Mouse (Mus musculus): ENCODE results near the gene Cdk19.

Gene Cdk19

GRCm38 (mm10) chr10:40348566-40349536 is 9.5 kb downstream of the Cdk19 start:
- peak; percentile 99 for DNase-seq (ENCODE audit: low read depth, low spot score)

- DNase-seq (ENCODE audit: low read depth, low spot score): peak; percentile 69
Observed at GRCm38 (mm10) chr10:40349631-40350177, 10.3 kb downstream of the Cdk19 start.

GRCm38 (mm10) chr10:40350245-40350932 is 11.0 kb downstream of the Cdk19 start:
- DNase-seq (ENCODE audit: low read depth, low spot score): no peak

- no peak for DNase-seq (ENCODE audit: low read depth, low spot score)
Observed at GRCm38 (mm10) chr10:40351156-40351555, 11.8 kb downstream of the Cdk19 start.

- DNase-seq (ENCODE audit: low read depth, low spot score): no peak
Observed at GRCm38 (mm10) chr10:40354081-40354480, 14.7 kb downstream of the Cdk19 start.

- no peak for DNase-seq (ENCODE audit: low read depth, low spot score)
Observed at GRCm38 (mm10) chr10:40354556-40354955, 15.2 kb downstream of the Cdk19 start.

- DNase-seq (ENCODE audit: low read depth, low spot score): no peak
Observed at GRCm38 (mm10) chr10:40358166-40358565, 18.8 kb downstream of the Cdk19 start.

GRCm38 (mm10) chr10:40359131-40359530 is 19.8 kb downstream of the Cdk19 start:
- DNase-seq (ENCODE audit: low read depth, low spot score): no peak

GRCm38 (mm10) chr10:40363004-40363403 is 23.6 kb downstream of the Cdk19 start:
- DNase-seq (ENCODE audit: low read depth, low spot score): no peak

GRCm38 (mm10) chr10:40364642-40365361 is 25.4 kb downstream of the Cdk19 start:
- no peak for DNase-seq (ENCODE audit: low read depth, low spot score)

- no peak for DNase-seq (ENCODE audit: low read depth, low spot score)
Observed at GRCm38 (mm10) chr10:40365991-40366390, 26.6 kb downstream of the Cdk19 start.

- no peak for DNase-seq (ENCODE audit: low read depth, low spot score)
Observed at GRCm38 (mm10) chr10:40368516-40368915, 29.2 kb downstream of the Cdk19 start.

GRCm38 (mm10) chr10:40370156-40370555 is 30.8 kb downstream of the Cdk19 start:
- no peak for DNase-seq (ENCODE audit: low read depth, low spot score)

- no peak for DNase-seq (ENCODE audit: low read depth, low spot score)
Observed at GRCm38 (mm10) chr10:40371184-40371913, 32.0 kb downstream of the Cdk19 start.

- DNase-seq (ENCODE audit: low read depth, low spot score): no peak
Observed at GRCm38 (mm10) chr10:40371914-40372675, 32.7 kb downstream of the Cdk19 start.

GRCm38 (mm10) chr10:40373749-40374148 is 34.4 kb downstream of the Cdk19 start:
- DNase-seq (ENCODE audit: low read depth, low spot score): no peak

GRCm38 (mm10) chr10:40374828-40375227 is 35.5 kb downstream of the Cdk19 start:
- DNase-seq (ENCODE audit: low read depth, low spot score): no peak

GRCm38 (mm10) chr10:40376286-40376685 is 36.9 kb downstream of the Cdk19 start:
- DNase-seq (ENCODE audit: low read depth, low spot score): no peak

GRCm38 (mm10) chr10:40378284-40378683 is 38.9 kb downstream of the Cdk19 start:
- no peak for DNase-seq (ENCODE audit: low read depth, low spot score)

GRCm38 (mm10) chr10:40379682-40380081 is 40.3 kb downstream of the Cdk19 start:
- no peak for DNase-seq (ENCODE audit: low read depth, low spot score)

Data from forelimb bud, embryonic 11.5 days (tissue).